Mouse (Mus musculus) cerebellum, adult 2 months (tissue): ENCODE measurements at regions not wholly inside any gene's neighbourhood (a gene's known extent, or its start where the extent isn't known, plus 50 kb on each side); places are given as distances from the start of the nearest gene placed in this dataset.

Source experiments
- CTCF ChIP-seq: fragments of 200-500 bp; IDR thresholded peaks from 2 replicates; pipeline ENCODE4 v1.5.1; 2011; ENCODE audit warnings: low read depth, mild to moderate bottlenecking, control low read depth, low read length, moderate library complexity, borderline replicate concordance; ENCODE audit not compliant: insufficient read depth
- POLR2A ChIP-seq: fragments of 200-500 bp; IDR thresholded peaks from 2 replicates; pipeline ENCODE4 v1.6.1; 2011; ENCODE audit warnings: low read length, control low read depth, borderline replicate concordance; ENCODE audit not compliant: insufficient read depth

DNA sequence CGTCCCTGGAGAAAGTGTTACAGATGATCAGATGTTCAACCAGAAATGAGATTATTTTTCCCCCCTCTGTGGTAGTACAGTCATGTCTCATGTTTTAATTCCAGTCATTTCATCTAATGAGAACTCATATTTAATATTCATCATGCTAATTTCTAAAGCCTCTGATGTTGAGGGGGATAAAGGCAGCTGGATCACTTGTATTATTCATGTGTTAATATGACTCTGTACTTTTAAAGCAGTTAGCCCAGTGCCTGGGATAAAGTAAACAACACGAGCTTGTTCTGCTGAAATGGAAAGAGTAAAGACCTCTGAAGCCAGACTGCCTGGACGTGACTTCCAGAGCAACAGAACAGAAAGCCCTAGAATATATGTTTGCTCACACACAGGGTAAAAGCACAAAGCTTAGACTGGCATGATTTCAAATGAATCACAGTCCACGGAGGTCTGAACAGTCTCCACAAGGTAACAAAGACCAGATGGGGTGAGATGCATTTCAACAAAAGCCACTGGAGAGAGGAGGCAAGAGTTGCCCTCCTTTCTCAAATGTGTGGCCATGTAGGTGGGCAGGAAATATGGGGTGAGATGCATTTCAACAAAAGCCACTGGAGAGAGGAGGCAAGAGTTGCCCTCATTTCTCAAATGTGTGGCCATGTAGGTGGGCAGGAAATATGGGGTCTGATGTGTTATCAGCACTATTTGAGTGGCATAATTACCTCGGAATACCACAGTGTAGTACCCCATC, 498.1 kb downstream of the Adam3 start:
- TF ChIP-seq CTCF (no peak), POLR2A (no peak)
